14 mouse cellular contexts compared by ENCODE assay signal in the genomic region with DNA sequence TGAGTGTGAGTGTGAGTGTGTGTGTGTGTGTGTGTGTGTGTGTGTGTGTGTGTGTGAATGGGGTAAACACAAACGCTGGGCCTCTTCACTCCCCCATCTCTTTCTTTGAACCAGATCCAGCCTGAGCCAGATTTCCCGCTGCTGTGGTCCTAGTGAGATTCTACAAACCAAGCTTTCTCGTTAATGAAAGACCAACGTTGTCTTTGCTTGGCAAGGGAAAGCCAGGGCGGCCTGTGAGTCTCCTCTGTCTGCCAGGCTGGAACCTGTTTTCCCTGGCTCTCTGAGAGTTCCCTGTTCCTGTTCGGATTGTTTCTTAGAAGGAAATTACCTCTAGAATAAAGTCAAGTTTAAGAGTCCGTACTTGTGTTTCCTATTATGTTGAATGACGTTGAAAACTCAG. TPM values are rescaled to one million over a fixed set of nuclear protein-coding genes. Genes with fewer than 3 reads are reported as not detected.
DNase-seq lines count a peak whose midpoint lies in the region; ATAC-seq and TF ChIP-seq lines count a peak whose summit lies in the region.
"Had no signal": no experiment of that assay in that cellular context is flagged by ENCODE, and none has a peak within 500 bp of the region (broad histone marks: within the 10 kb centered on the region; RNA-seq: fewer than 3 reads in every experiment).

No protein-coding gene starts in this region.

- H3K4me2 ChIP-seq in limb, embryonic 13.5 days (replicated peaks): no peak overlapping the region
- H3K4me2 ChIP-seq: forebrain, embryonic 15.5 days; intestine, embryonic 15.5 days; neural tube, embryonic 12.5 days had no signal

- no peaks in the 10 kb centered on the region for H3K9me3 ChIP-seq in limb, embryonic 13.5 days
- H3K9me3 ChIP-seq: forebrain, embryonic 15.5 days; intestine, embryonic 15.5 days; neural tube, embryonic 12.5 days had no signal

- H3K9ac ChIP-seq in limb, embryonic 13.5 days: no peak overlapping the region
- H3K9ac ChIP-seq: forebrain, embryonic 15.5 days; intestine, embryonic 15.5 days; neural tube, embryonic 12.5 days had no signal

- no peak overlapping the region for H3K4me3 ChIP-seq in brown adipose tissue, adult 24 weeks (ENCODE audit: insufficient read depth, low read depth, low read length)
- H3K4me3 ChIP-seq in kidney, adult 2 months (ENCODE audit: insufficient read depth, low read depth, low read length): no peak overlapping the region
- no peak overlapping the region for H3K4me3 ChIP-seq in limb, embryonic 13.5 days
- H3K4me3 ChIP-seq: forebrain, embryonic 15.5 days; intestine, embryonic 15.5 days; neural tube, embryonic 12.5 days had no signal

- TF ChIP-seq POLR2A in kidney, adult 2 months (IDR thresholded peaks at IDR 0.05; ENCODE audit: low read depth, low read length): no peak

- H3K4me1 ChIP-seq in brown adipose tissue, adult 24 weeks (ENCODE audit: control insufficient read depth, insufficient read depth, insufficient read length, low read length): peaks cover 10% of the 10 kb centered on the region
- H3K4me1 ChIP-seq in kidney, adult 2 months (ENCODE audit: control insufficient read depth, insufficient read depth, low read length): peaks cover 10% of the 10 kb centered on the region; the same call in 1 of the 2 replicates
- 0 out of 2 replicates have a peak, but pooled peaks cover 4% of the 10 kb centered on the region for H3K4me1 ChIP-seq in limb, embryonic 13.5 days
- H3K4me1 ChIP-seq: forebrain, embryonic 15.5 days; neural tube, embryonic 12.5 days had no signal

- H3K27ac ChIP-seq in brown adipose tissue, adult 24 weeks (replicated peaks; ENCODE audit: low read depth, low read length): 0 out of 2 replicates have a peak overlapping the region, but pooled peaks have one; percentile 16
- H3K27ac ChIP-seq in kidney, adult 2 months (ENCODE audit: insufficient read depth, low read depth, low read length): peak overlapping the region; percentile 2; the same call in 1 of the 2 replicates
- H3K27ac ChIP-seq in limb, embryonic 13.5 days: peak overlapping the region; percentile 28; the same call in 1 of the 2 replicates
- H3K27ac ChIP-seq: forebrain, embryonic 15.5 days; intestine, embryonic 15.5 days; neural tube, embryonic 12.5 days had no signal

- DNase-seq in layer of hippocampus, adult 9-11 months: peak; percentile 54
- DNase-seq in layer of hippocampus, adult 9-10 months (ENCODE audit: low spot score): no peak
- peak; percentile 82 for DNase-seq in kidney, adult 2 months
- DNase-seq in Muller cell, postnatal 12 days (ENCODE audit: inconsistent ontology term): no peak
- no peak for DNase-seq in lung, postnatal 36 days
- DNase-seq: adrenal gland, postnatal 10 days; heart, postnatal 14 days; lung, adult 2 months; right cerebral cortex, adult 18-20 months had no signal

- H3K27me3 ChIP-seq in kidney, adult 2 months (replicated peaks; ENCODE audit: control insufficient read depth, insufficient read depth, low read length): no peaks in the 10 kb centered on the region
- no peaks in the 10 kb centered on the region for H3K27me3 ChIP-seq in limb, embryonic 13.5 days
- H3K27me3 ChIP-seq: neural tube, embryonic 12.5 days had no signal

- TF ChIP-seq CTCF in kidney, adult 2 months (conservative IDR thresholded peaks at IDR 0.05; ENCODE audit: insufficient read depth, insufficient read length, low read depth, low read length): no peak

- ATAC-seq in limb, embryonic 13.5 days (ENCODE audit: low FRiP score, low read depth): no peak
- ATAC-seq: forebrain, embryonic 15.5 days; intestine, embryonic 15.5 days had no signal

- H3K36me3 ChIP-seq in kidney, adult 2 months (ENCODE audit: control insufficient read depth, insufficient read depth, low read length): no peaks in the 10 kb centered on the region
- H3K36me3 ChIP-seq in limb, embryonic 13.5 days: no peaks in the 10 kb centered on the region
- H3K36me3 ChIP-seq: forebrain, embryonic 15.5 days; intestine, embryonic 15.5 days; neural tube, embryonic 12.5 days had no signal

- WGBS in kidney, adult 2 months: 33% methylated on average over 8 of the region's 8 CpGs
- WGBS in limb, embryonic 13.5 days: 57% methylated on average over 8 of the region's 8 CpGs

RNA-seq across cellular contexts. Expression of gene Slc25a33, which starts 8.9 kb away (rescaled TPM):
- polyA plus RNA-seq in brown adipose tissue, adult 24 weeks (2012; ENCODE audit: insufficient read depth, insufficient read length, missing spikeins): 24.0 and 24.2 TPM in 2 replicates
- 16.8 and 18.3 TPM in 2 replicates for polyA plus RNA-seq in kidney, adult 2 months (2012; rRNA removed)
- polyA plus RNA-seq in limb, embryonic 13.5 days (2015; fragmentation: Nextera tagmentation; extraction: Ambion mirVana): 14.4 and 15.5 TPM in 2 replicates

RNA-seq across cellular contexts. Expression of gene Tmem201, which starts 45.1 kb away (rescaled TPM):
- 9.2 and 9.6 TPM in 2 replicates for polyA plus RNA-seq in brown adipose tissue, adult 24 weeks (2012; ENCODE audit: insufficient read depth, insufficient read length, missing spikeins)
- polyA plus RNA-seq in kidney, adult 2 months (2012; rRNA removed): 34.2 and 37.5 TPM in 2 replicates
- 34.7 and 36.2 TPM in 2 replicates for polyA plus RNA-seq in limb, embryonic 13.5 days (2015; fragmentation: Nextera tagmentation; extraction: Ambion mirVana)

Comparison
In these comparisons a context has a peak if more than half of its experiments do, and no peak if none do; other contexts are left out.
1. DNase-seq: peak in layer of hippocampus, adult 9-11 months (single experiment) and kidney, adult 2 months (single experiment); none in layer of hippocampus, adult 9-10 months (single experiment), Muller cell, postnatal 12 days (single experiment) and lung, postnatal 36 days (single experiment).
2. Peak in every context shown above with its lines, with median percentiles within 50 percentile points of each other: H3K27ac ChIP-seq.